Mouse (Mus musculus): ENCODE measurements around the gene Snx11. TPM values are rescaled to one million over a fixed set of nuclear protein-coding genes. Genes with fewer than 3 reads are reported as not detected.

The Snx11 gene
- polyA plus RNA-seq (2015; fragmentation: Illumina TruSeq; extraction: RNeasy Lipid Tissue Mini Kit (QIAGEN cat#74804); ENCODE audit: low read depth, low replicate concordance) = 36.9 TPM

GRCm38 (mm10) chr11:96776968-96777962 is at the start of gene Snx11:
Snx11 (minus strand) TSS chr11:96777559.

GRCm38 (mm10) chr11:96788871-96789795 is 11.8 kb upstream of the Snx11 start, which contains the start of gene Cbx1:
Cbx1 (plus strand) TSS chr11:96789127.

Other genes starting within 250 kb of the Snx11 start
- 43.0 TPM for gene Cbx1, start 11.6 kb upstream of the Snx11 start, polyA plus RNA-seq (2015; fragmentation: Illumina TruSeq; extraction: RNeasy Lipid Tissue Mini Kit (QIAGEN cat#74804); ENCODE audit: low read depth, low replicate concordance)
- gene Nfe2l1, start 52.4 kb upstream of the Snx11 start, polyA plus RNA-seq (2015; fragmentation: Illumina TruSeq; extraction: RNeasy Lipid Tissue Mini Kit (QIAGEN cat#74804); ENCODE audit: low read depth, low replicate concordance) = 222 TPM
- gene Copz2, start 72.3 kb upstream of the Snx11 start, polyA plus RNA-seq (2015; fragmentation: Illumina TruSeq; extraction: RNeasy Lipid Tissue Mini Kit (QIAGEN cat#74804); ENCODE audit: low read depth, low replicate concordance) = 11.5 TPM
- 29.9 TPM for gene Cdk5rap3, start 138.9 kb upstream of the Snx11 start, polyA plus RNA-seq (2015; fragmentation: Illumina TruSeq; extraction: RNeasy Lipid Tissue Mini Kit (QIAGEN cat#74804); ENCODE audit: low read depth, low replicate concordance)
- not detected for gene Prr15l, start 150.5 kb upstream of the Snx11 start, polyA plus RNA-seq (2015; fragmentation: Illumina TruSeq; extraction: RNeasy Lipid Tissue Mini Kit (QIAGEN cat#74804); ENCODE audit: low read depth, low replicate concordance)
- gene Pnpo, start 166.4 kb upstream of the Snx11 start, polyA plus RNA-seq (2015; fragmentation: Illumina TruSeq; extraction: RNeasy Lipid Tissue Mini Kit (QIAGEN cat#74804); ENCODE audit: low read depth, low replicate concordance) = 53.9 TPM
- 9.7 TPM for gene Sp2, start 205.4 kb upstream of the Snx11 start, polyA plus RNA-seq (2015; fragmentation: Illumina TruSeq; extraction: RNeasy Lipid Tissue Mini Kit (QIAGEN cat#74804); ENCODE audit: low read depth, low replicate concordance)
- gene Sp6, start 235.8 kb upstream of the Snx11 start, polyA plus RNA-seq (2015; fragmentation: Illumina TruSeq; extraction: RNeasy Lipid Tissue Mini Kit (QIAGEN cat#74804); ENCODE audit: low read depth, low replicate concordance) = 0.19 TPM